Mouse (Mus musculus) brain, embryonic 14.5 days (tissue): Measurements from ENCODE around the gene Slc22a23.

ENCODE experiments used
- CTCF ChIP-seq: fragments of 200-500 bp; IDR thresholded peaks from 2 replicates; pipeline ENCODE4 v1.5.1; 2012; ENCODE audit warnings: inconsistent platforms, mild to moderate bottlenecking, moderate library complexity, borderline replicate concordance; ENCODE audit not compliant: insufficient read depth, insufficient read length; ENCODE audit errors: extremely low read depth
- POLR2A ChIP-seq: fragments of 200-500 bp; IDR thresholded peaks from 2 replicates; pipeline ENCODE4 v1.6.1; 2012; ENCODE audit warnings: mild to moderate bottlenecking, inconsistent platforms, borderline replicate concordance; ENCODE audit not compliant: poor library complexity, insufficient read depth, insufficient read length, severe bottlenecking; ENCODE audit errors: extremely low read depth

GRCm38 (mm10) chr13:34154931-34155272 is 190.1 kb downstream of the Slc22a23 start:
- TF ChIP-seq POLR2A (no peak), CTCF (peak; percentile 70; the same call in 1 of the 2 replicates)
